Mouse (Mus musculus) neural tube, postnatal 0 days (tissue): ENCODE data around the gene Tmc6. TPM values are rescaled to one million over a fixed set of nuclear protein-coding genes. Genes with fewer than 3 reads are reported as not detected.

Experiments
- polyA plus RNA-seq: library from polyadenylated mRNA; unstranded; fragments of >200 nt; fragmentation: Nextera tagmentation; extraction: Ambion mirVana; gene quantifications from 2 replicates; pipeline ENCODE4 v1.2.1, GENCODE M21; 2015

Tmc6 gene
- polyA plus RNA-seq: 4.0 and 5.3 TPM in 2 replicates

GRCm38 (mm10) chr11:117781993-117782704 is at the start of gene Tmc6, which contains the start of gene Tmc8:
TSS of gene Tmc6 (minus strand) at chr11:117782198.
TSS of gene Tmc8 (plus strand) at chr11:117782076.

GRCm38 (mm10) chr11:117825333-117826101 is 43.5 kb upstream of the Tmc6 start, which contains the start of the genes Afmid and Tk1:
TSS of gene Afmid (plus strand) at chr11:117825924.
TSS of gene Tk1 (minus strand) at chr11:117826092.

GRCm38 (mm10) chr11:117809407-117810311 is 27.7 kb upstream of the Tmc6 start, which contains the start of the genes Gm20708 and Syngr2:
TSS of gene Gm20708 (plus strand) at chr11:117809668.
TSS of gene Syngr2 (plus strand) at chr11:117809668.

GRCm38 (mm10) chr11:117797511-117798159 is 15.6 kb upstream of the Tmc6 start, which contains the start of gene 6030468B19Rik:
TSS of gene 6030468B19Rik (plus strand) at chr11:117797660.

Other genes starting within 250 kb of the Tmc6 start
- gene Tnrc6c, start 127.9 kb downstream of the Tmc6 start, polyA plus RNA-seq: 21.2 and 21.9 TPM in 2 replicates
- gene Tmc8, start 122 bp downstream of the Tmc6 start, polyA plus RNA-seq: 0.50 and 0.93 TPM in 2 replicates
- not detected in 2 replicates for gene 6030468B19Rik, start 15.5 kb upstream of the Tmc6 start, polyA plus RNA-seq
- 1.5 and 2.5 TPM in 2 replicates for gene Gm20708, start 27.5 kb upstream of the Tmc6 start, polyA plus RNA-seq
- gene Syngr2, start 27.5 kb upstream of the Tmc6 start, polyA plus RNA-seq: 21.2 and 22.2 TPM in 2 replicates
- 7.0 and 8.4 TPM in 2 replicates for gene Afmid, start 43.7 kb upstream of the Tmc6 start, polyA plus RNA-seq
- 6.9 and 12.0 TPM in 2 replicates for gene Tk1, start 43.9 kb upstream of the Tmc6 start, polyA plus RNA-seq
- 18.7 and 20.4 TPM in 2 replicates for gene Birc5, start 67.1 kb upstream of the Tmc6 start, polyA plus RNA-seq
- 0.15 and 0.20 TPM in 2 replicates for gene Tmem235, start 78.6 kb upstream of the Tmc6 start, polyA plus RNA-seq
- gene Tha1, start 91.3 kb upstream of the Tmc6 start, polyA plus RNA-seq: 4.4 and 5.4 TPM in 2 replicates
- 4.5 TPM in 2 replicates for gene Socs3, start 187.8 kb upstream of the Tmc6 start, polyA plus RNA-seq
- gene Pgs1, start 204.1 kb upstream of the Tmc6 start, polyA plus RNA-seq: 57.9 and 67.0 TPM in 2 replicates